Mouse (Mus musculus) forebrain, embryonic 10.5 days (tissue): ENCODE results near the gene Olfr201. TPM values are rescaled to one million over a fixed set of nuclear protein-coding genes. Genes with fewer than 3 reads are reported as not detected.
"Not testable (repeated sequence)": the region's sequence is repeated elsewhere in the genome, so short reads cannot be mapped to it uniquely, and the experiment has no call there.

Source experiments
- DNase-seq: peaks from one replicate; pipeline ENCODE4 v3.0.0-alpha.2; 2017; ENCODE audit warnings: low spot score; ENCODE audit errors: extremely low spot score
- H3K27ac ChIP-seq: fragments of 300-500 bp; sonication (generic); 2 replicates; pipeline ENCODE4 v1.5.1; 2016; ENCODE audit warnings: mild to moderate bottlenecking
- H3K27me3 ChIP-seq: fragments of 300-500 bp; sonication (generic); 2 replicates; pipeline ENCODE4 v1.6.1; 2016; ENCODE audit warnings: mild to moderate bottlenecking; ENCODE audit not compliant: poor library complexity, severe bottlenecking
- H3K36me3 ChIP-seq: fragments of 300-500 bp; sonication (generic); replicated peaks from 2 replicates; pipeline ENCODE4 v1.6.1; 2016; ENCODE audit warnings: mild to moderate bottlenecking, moderate library complexity
- H3K4me1 ChIP-seq: fragments of 300-500 bp; sonication (generic); 2 replicates; pipeline ENCODE4 v1.6.1; 2016
- H3K4me3 ChIP-seq: fragments of 300-500 bp; sonication (generic); 2 replicates; pipeline ENCODE4 v1.5.1; 2016; ENCODE audit warnings: mild to moderate bottlenecking, moderate library complexity
- H3K9me3 ChIP-seq: fragments of 300-500 bp; sonication (generic); 2 replicates; pipeline ENCODE4 v1.6.1; 2016; ENCODE audit warnings: mild to moderate bottlenecking, moderate library complexity
- WGBS: fragments of 180-500 bp; shearing (Covaris S2); methylation state at CpG from one replicate; pipeline ENCODE4 v1.1.7; 2016; 5-methylcytosine and 5-hydroxymethylcytosine counted together
- polyA plus RNA-seq: library from polyadenylated mRNA; unstranded; fragments of >200 nt; fragmentation: Nextera tagmentation; extraction: Ambion mirVana; gene quantifications from 2 replicates; pipeline ENCODE4 v1.2.1, GENCODE M21; 2016

Gene Olfr201
- not detected in 2 replicates for polyA plus RNA-seq

- DNase-seq, H3K4me1 ChIP-seq, H3K36me3 ChIP-seq, H3K27ac ChIP-seq, H3K4me3 ChIP-seq, H3K9me3 ChIP-seq, H3K27me3 ChIP-seq: not testable (repeated sequence)
- 93% methylated on average over 4 of the region's 4 CpGs for WGBS
Observed at GRCm38 (mm10) chr16:59272532-59272931, at the start of gene Olfr201. Gene Olfr201 (minus strand): TSS chr16:59272632.

DNA sequence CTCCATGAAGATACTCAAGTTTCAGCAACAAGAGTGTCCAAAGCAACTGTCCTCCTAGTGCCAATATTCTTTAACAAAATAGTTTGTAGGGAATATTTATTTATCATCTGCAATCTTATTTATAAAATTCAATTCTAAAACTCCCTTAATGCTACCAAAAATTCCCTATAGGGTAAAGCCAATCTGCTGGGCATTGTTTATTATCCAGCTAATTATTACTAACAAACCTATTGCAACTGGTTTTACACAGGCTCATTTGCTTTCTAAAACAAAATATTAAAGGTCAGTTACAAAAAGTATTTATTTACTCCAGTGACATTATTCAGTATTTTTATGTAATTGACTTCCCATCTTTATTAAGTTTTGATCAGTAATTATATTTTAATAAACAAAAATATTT lies 45.7 kb upstream of the Olfr201 start, which contains the start of gene Olfr204:
TSS of gene Olfr204 (minus strand) at position 101 of the 400 bp plus-strand sequence.
- Histone ChIP-seq H3K27ac (no peak within 1 kb of the TSS), H3K4me3 (no peak within 1 kb of the TSS), H3K27me3 (no peaks in the 10 kb centered on the region), H3K4me1 (no peaks in the 10 kb centered on the region), H3K36me3 (no peaks in the 10 kb centered on the region), H3K9me3 (no peaks in the 10 kb centered on the region)
- DNase-seq = no peak

DNA sequence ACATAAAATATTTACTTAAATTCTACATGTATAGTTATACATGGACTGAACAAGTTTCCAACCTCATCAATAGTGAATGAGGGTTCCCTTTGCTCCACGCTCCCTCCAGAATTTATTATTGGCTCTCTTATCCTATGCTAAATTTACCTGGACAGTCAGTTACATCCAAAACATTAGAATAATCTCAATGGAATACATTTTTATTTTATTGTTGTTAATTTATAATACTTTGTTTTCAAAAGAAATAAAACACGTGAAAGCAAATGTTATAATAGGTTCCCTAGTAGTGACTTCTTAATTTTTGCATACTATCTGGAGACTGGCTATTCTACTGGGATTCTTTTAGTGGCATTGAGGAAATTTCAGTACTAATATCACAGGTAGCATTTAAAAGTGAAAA lies 26.1 kb upstream of the Olfr201 start, which contains the start of gene Olfr203:
TSS of gene Olfr203 (plus strand) at position 301 of the 400 bp plus-strand sequence.
- Histone ChIP-seq H3K27me3 (no peaks in the 10 kb centered on the region), H3K36me3 (no peaks in the 10 kb centered on the region), H3K9me3 (no peaks in the 10 kb centered on the region), H3K4me1 (no peaks in the 10 kb centered on the region), H3K4me3 (no peak within 1 kb of the TSS), H3K27ac (no peak within 1 kb of the TSS)
- WGBS = 85% methylated on average over 2 of the region's 2 CpGs
- no peak for DNase-seq

DNA sequence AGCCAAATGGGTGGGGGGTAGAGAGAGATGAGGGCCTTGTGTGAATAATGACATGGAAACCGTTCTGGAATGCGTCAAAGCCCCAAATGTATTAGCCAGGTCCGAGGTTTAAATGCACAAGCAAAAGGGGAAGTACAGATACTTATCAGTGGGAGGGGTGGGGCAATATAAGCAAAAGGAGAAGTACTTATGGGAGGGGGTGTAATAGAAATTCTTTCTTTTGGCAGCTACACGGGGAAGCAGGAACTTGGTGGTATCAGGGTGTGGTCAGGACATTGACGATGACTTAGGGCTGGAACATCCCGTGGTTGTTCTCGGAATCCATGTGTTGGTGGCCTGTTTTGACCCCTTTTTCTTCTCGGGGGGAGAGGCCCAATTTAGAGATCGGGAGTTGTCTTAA lies 15.1 kb upstream of the Olfr201 start:
- H3K9me3 ChIP-seq, H3K4me1 ChIP-seq: not testable (repeated sequence)
- 90% methylated on average over 9 of the region's 9 CpGs for WGBS

DNA sequence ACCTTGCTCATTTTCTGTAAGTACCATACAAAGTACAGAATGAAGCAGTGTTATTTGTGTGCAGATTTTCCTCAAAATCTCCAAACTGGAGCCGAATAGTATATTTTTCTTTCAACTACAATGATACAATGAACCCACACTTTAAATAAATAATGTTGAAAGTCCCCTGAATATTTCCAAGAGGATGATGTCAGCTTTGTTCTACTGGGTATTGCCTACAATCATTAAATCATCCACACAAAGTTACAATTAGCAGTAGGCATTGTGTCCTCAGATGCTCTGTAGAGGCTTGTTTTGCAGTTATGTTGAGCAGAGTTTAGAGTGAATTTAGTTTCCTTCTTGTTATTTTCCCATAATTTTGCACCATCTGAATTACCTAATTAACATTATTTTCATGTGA lies 14.3 kb upstream of the Olfr201 start, which contains the start of gene Olfr202:
TSS of gene Olfr202 (minus strand) at position 101 of the 400 bp plus-strand sequence.
- H3K36me3 ChIP-seq = no peaks in the 10 kb centered on the region
- 94% methylated on average over 1 of the region's 1 CpGs for WGBS

More for the DNA sequence above, 15.1 kb upstream of the Olfr201 start:
- not testable (repeated sequence) for DNase-seq, H3K27me3 ChIP-seq, H3K27ac ChIP-seq, H3K4me3 ChIP-seq, H3K36me3 ChIP-seq

GRCm38 (mm10) chr16:59283476-59283875 lies 11.0 kb upstream of the Olfr201 start:
- Histone ChIP-seq H3K27ac (no peak overlapping the region), H3K9me3 (no peaks in the 10 kb centered on the region), H3K4me3 (no peak overlapping the region), H3K36me3 (no peaks in the 10 kb centered on the region), H3K4me1 (no peaks in the 10 kb centered on the region), H3K27me3 (no peaks in the 10 kb centered on the region)
- WGBS = 86% methylated on average over 1 of the region's 1 CpGs
- no peak for DNase-seq

More for the DNA sequence above, 14.3 kb upstream of the Olfr201 start, which contains the start of gene Olfr202:
- Histone ChIP-seq H3K4me3 (no peak within 1 kb of the TSS), H3K4me1 (no peaks in the 10 kb centered on the region), H3K27me3 (no peaks in the 10 kb centered on the region), H3K9me3 (no peaks in the 10 kb centered on the region), H3K27ac (no peak within 1 kb of the TSS)
- DNase-seq = no peak

DNA sequence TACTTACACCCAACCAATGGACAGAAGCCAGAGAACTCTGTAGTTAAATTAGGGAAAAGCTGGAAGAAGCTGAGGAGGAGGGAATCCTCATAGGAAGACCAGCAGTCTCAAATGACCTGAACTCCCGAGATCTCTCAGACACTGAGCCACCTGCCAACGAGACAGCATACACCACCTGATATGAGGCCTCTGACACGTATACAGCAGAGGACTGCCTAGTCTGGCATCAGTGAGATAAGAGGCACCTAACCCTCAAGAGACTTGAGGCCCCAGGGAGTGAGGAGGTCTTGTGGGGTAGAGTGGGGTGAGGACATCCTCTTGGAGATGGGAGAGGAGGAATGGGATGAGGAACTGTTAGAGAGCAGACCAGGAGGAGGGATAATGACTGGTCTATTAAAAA lies 8.1 kb upstream of the Olfr201 start:
- Histone ChIP-seq H3K27ac (no peak overlapping the region), H3K36me3 (no peaks in the 10 kb centered on the region), H3K27me3 (no peaks in the 10 kb centered on the region), H3K9me3 (no peaks in the 10 kb centered on the region), H3K4me1 (no peaks in the 10 kb centered on the region), H3K4me3 (no peak overlapping the region)
- WGBS = 85% methylated on average over 3 of the region's 3 CpGs
- DNase-seq = no peak

DNA sequence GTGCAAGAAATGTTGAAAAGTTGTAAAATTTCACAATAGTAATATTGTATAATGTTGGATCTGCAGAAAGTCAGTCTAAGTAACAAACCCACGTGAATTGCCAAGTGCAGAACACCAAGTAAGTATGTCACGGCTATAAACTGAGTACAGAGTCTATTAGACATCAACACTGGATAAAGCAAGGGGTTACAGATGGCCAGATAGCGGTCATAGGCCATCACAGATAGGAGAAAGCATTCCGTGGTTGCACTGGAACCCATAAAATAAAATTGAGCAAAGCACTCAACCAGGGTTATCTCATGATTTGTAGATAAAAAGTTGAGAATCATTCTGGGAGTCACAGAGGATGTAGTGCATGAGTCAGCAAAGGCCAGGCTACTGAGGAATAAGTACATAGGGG lies 3.3 kb downstream of the Olfr201 start:
- H3K4me1 ChIP-seq, H3K27ac ChIP-seq, H3K4me3 ChIP-seq, H3K9me3 ChIP-seq, H3K27me3 ChIP-seq, DNase-seq, H3K36me3 ChIP-seq: not testable (repeated sequence)
- 77% methylated on average over 4 of the region's 4 CpGs for WGBS

- no peaks in the 10 kb centered on the region for H3K36me3 ChIP-seq
- H3K27me3 ChIP-seq = no peaks in the 10 kb centered on the region
- H3K4me1 ChIP-seq = no peaks in the 10 kb centered on the region
- H3K4me3 ChIP-seq = no peak overlapping the region
- 88% methylated on average over 17 of the region's 17 CpGs for WGBS
- no peak overlapping the region for H3K27ac ChIP-seq
- H3K9me3 ChIP-seq = peaks cover 8% of the 10 kb centered on the region
- no peak for DNase-seq
Observed at GRCm38 (mm10) chr16:59249684-59250083, 22.7 kb downstream of the Olfr201 start.

- H3K9me3 ChIP-seq, H3K27ac ChIP-seq, H3K4me3 ChIP-seq, H3K36me3 ChIP-seq, H3K4me1 ChIP-seq, DNase-seq, H3K27me3 ChIP-seq: not testable (repeated sequence)
- 91% methylated on average over 1 of the region's 1 CpGs for WGBS
Observed at GRCm38 (mm10) chr16:59219667-59220066, 52.8 kb downstream of the Olfr201 start, which contains the start of gene Olfr199. Gene Olfr199 (minus strand): TSS chr16:59219767.

DNA sequence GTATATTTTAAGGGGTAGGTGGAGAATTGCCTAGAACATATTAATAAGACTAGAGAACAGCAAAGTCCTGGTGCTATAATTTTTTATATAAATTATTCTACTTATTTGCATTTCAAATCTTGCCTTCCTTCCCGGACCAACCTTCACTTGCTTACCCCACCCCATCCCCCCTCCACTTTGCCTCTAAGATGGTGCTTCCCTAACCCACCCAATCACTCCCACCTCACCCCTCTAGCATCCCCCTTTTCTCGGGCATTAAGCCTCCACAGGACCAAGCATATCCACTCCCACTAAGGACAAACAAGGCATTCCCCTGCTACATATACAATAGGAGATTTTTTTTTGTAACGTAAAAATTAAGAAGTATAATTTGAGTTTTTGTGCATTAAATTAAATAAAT lies 54.6 kb downstream of the Olfr201 start:
- H3K4me1 ChIP-seq, H3K4me3 ChIP-seq, H3K9me3 ChIP-seq, H3K27me3 ChIP-seq, H3K36me3 ChIP-seq, H3K27ac ChIP-seq, DNase-seq: not testable (repeated sequence)
- 84% methylated on average over 3 of the region's 3 CpGs for WGBS
